Mouse (Mus musculus) gastrocnemius, postnatal 14 days (tissue): ENCODE results near the gene Map3k20. TPM values are rescaled to one million over a fixed set of nuclear protein-coding genes. Genes with fewer than 3 reads are reported as not detected.

Experiments used
- DNase-seq: peaks from one replicate; pipeline ENCODE4 v3.0.0; 2021; ENCODE audit warnings: mixed read lengths
- intact Hi-C: fragments of 180-260 bp; cut with DNase I; formaldehyde crosslinking; loops from one replicate; pipeline ENCODE4 v1.15.1; 2025; ENCODE audit warnings: low total_unique reads
- total RNA-seq, 2 experiments: library from RNA; stranded (reverse); gene quantifications; 2 replicates each; pipeline ENCODE4 v1.2.3; 2021

Gene Map3k20
- total RNA-seq, 2 experiments from 2014 or later, result 270 to 292 TPM

- intact Hi-C loops, result no loop called here
- no peak for DNase-seq
Measured at GRCm38 (mm10) chr2:72363449-72363848, 78.0 kb downstream of the Map3k20 start.

GRCm38 (mm10) chr2:72365930-72366329 lies 80.5 kb downstream of the Map3k20 start:
- intact Hi-C loops, result no loop called here
- peak; percentile 42 for DNase-seq

- no peak for DNase-seq
- intact Hi-C loops, result no loop called here
Measured at GRCm38 (mm10) chr2:72366503-72366902, 81.1 kb downstream of the Map3k20 start.

GRCm38 (mm10) chr2:72367850-72368249 lies 82.4 kb downstream of the Map3k20 start:
- DNase-seq, result no peak
- intact Hi-C loops, result no loop called here

GRCm38 (mm10) chr2:72369140-72369600 lies 83.7 kb downstream of the Map3k20 start:
- DNase-seq, result no peak
- intact Hi-C loops, result no loop called here

GRCm38 (mm10) chr2:72372136-72372535 lies 86.7 kb downstream of the Map3k20 start:
- DNase-seq, result no peak
- intact Hi-C loops, result no loop called here

- intact Hi-C loops, result no loop called here
Measured at GRCm38 (mm10) chr2:72374076-72374475, 88.6 kb downstream of the Map3k20 start.

GRCm38 (mm10) chr2:72375877-72376276 lies 90.4 kb downstream of the Map3k20 start:
- DNase-seq, result no peak

More at GRCm38 (mm10) chr2:72374076-72374475, 88.6 kb downstream of the Map3k20 start:
- DNase-seq, result no peak

GRCm38 (mm10) chr2:72376946-72377345 lies 91.5 kb downstream of the Map3k20 start:
- no peak for DNase-seq
- intact Hi-C loops, result no loop called here

More at GRCm38 (mm10) chr2:72375877-72376276, 90.4 kb downstream of the Map3k20 start:
- intact Hi-C loops, result no loop called here

- intact Hi-C loops, result no loop called here
- DNase-seq, result no peak
Measured at GRCm38 (mm10) chr2:72379425-72379824, 94.0 kb downstream of the Map3k20 start.

- intact Hi-C loops, result no loop called here
- no peak for DNase-seq
Measured at GRCm38 (mm10) chr2:72382662-72383061, 97.2 kb downstream of the Map3k20 start.

- intact Hi-C loops, result no loop called here
- no peak for DNase-seq
Measured at GRCm38 (mm10) chr2:72383321-72383720, 97.9 kb downstream of the Map3k20 start.

GRCm38 (mm10) chr2:72389411-72389810 lies 104.0 kb downstream of the Map3k20 start:
- intact Hi-C loops, result loop anchor here (5.0 kb wide), 1 partner anchor 92 kb away; no protein-coding TSS in a partner anchor
- no peak for DNase-seq

GRCm38 (mm10) chr2:72389942-72390341 lies 104.5 kb downstream of the Map3k20 start:
- intact Hi-C loops, result loop anchor here (5.0 kb wide), 1 partner anchor 93 kb away; no protein-coding TSS in a partner anchor
- peak; percentile 86 for DNase-seq

GRCm38 (mm10) chr2:72390474-72390873 lies 105.0 kb downstream of the Map3k20 start:
- intact Hi-C loops, result no loop called here

GRCm38 (mm10) chr2:72391024-72391423 lies 105.6 kb downstream of the Map3k20 start:
- intact Hi-C loops, result no loop called here
- no peak for DNase-seq

More at GRCm38 (mm10) chr2:72390474-72390873, 105.0 kb downstream of the Map3k20 start:
- peak; percentile 63 for DNase-seq

GRCm38 (mm10) chr2:72391721-72392120 lies 106.3 kb downstream of the Map3k20 start:
- intact Hi-C loops, result no loop called here
- DNase-seq, result no peak

GRCm38 (mm10) chr2:72392316-72392715 lies 106.9 kb downstream of the Map3k20 start:
- no peak for DNase-seq
- intact Hi-C loops, result no loop called here

- intact Hi-C loops, result no loop called here
Measured at GRCm38 (mm10) chr2:72396934-72397333, 111.5 kb downstream of the Map3k20 start.

GRCm38 (mm10) chr2:72398227-72398626 lies 112.8 kb downstream of the Map3k20 start:
- peak; percentile 80 for DNase-seq
- intact Hi-C loops, result no loop called here

More at GRCm38 (mm10) chr2:72396934-72397333, 111.5 kb downstream of the Map3k20 start:
- DNase-seq, result peak; percentile 37

- intact Hi-C loops, result no loop called here
Measured at GRCm38 (mm10) chr2:72399469-72400195, 114.2 kb downstream of the Map3k20 start.

More at GRCm38 (mm10) chr2:72399469-72400195, 114.2 kb downstream of the Map3k20 start:
- no peak for DNase-seq
